Mouse (Mus musculus): ENCODE data around the gene Trabd2b.

The Trabd2b gene

GRCm38 (mm10) chr4:114406355-114407101 lies at the start of gene Trabd2b:
Gene Trabd2b, plus strand, starts transcription at chr4:114406724.
- CTCF ChIA-PET = no interaction called here

GRCm38 (mm10) chr4:114357420-114357819 lies 49.1 kb upstream of the Trabd2b start:
- CTCF ChIA-PET = no interaction called here

GRCm38 (mm10) chr4:114358874-114359273 lies 47.6 kb upstream of the Trabd2b start:
- CTCF ChIA-PET = no interaction called here

GRCm38 (mm10) chr4:114359818-114360217 lies 46.7 kb upstream of the Trabd2b start:
- CTCF ChIA-PET = no interaction called here

- CTCF ChIA-PET = no interaction called here
Measured at GRCm38 (mm10) chr4:114361336-114361735, 45.2 kb upstream of the Trabd2b start.

GRCm38 (mm10) chr4:114365000-114365399 lies 41.5 kb upstream of the Trabd2b start:
- CTCF ChIA-PET = no interaction called here

- CTCF ChIA-PET = no interaction called here
Measured at GRCm38 (mm10) chr4:114365595-114365994, 40.9 kb upstream of the Trabd2b start.

GRCm38 (mm10) chr4:114367005-114367404 lies 39.5 kb upstream of the Trabd2b start:
- CTCF ChIA-PET = no interaction called here

GRCm38 (mm10) chr4:114367840-114368239 lies 38.7 kb upstream of the Trabd2b start:
- CTCF ChIA-PET = no interaction called here

GRCm38 (mm10) chr4:114369591-114369990 lies 36.9 kb upstream of the Trabd2b start:
- CTCF ChIA-PET = no interaction called here

- CTCF ChIA-PET = no interaction called here
Measured at GRCm38 (mm10) chr4:114370935-114371715, 35.4 kb upstream of the Trabd2b start.

GRCm38 (mm10) chr4:114372699-114373098 lies 33.8 kb upstream of the Trabd2b start:
- CTCF ChIA-PET = no interaction called here

GRCm38 (mm10) chr4:114374330-114374729 lies 32.2 kb upstream of the Trabd2b start:
- CTCF ChIA-PET = no interaction called here

- CTCF ChIA-PET = no interaction called here
Measured at GRCm38 (mm10) chr4:114377531-114377930, 29.0 kb upstream of the Trabd2b start.

GRCm38 (mm10) chr4:114378512-114378911 lies 28.0 kb upstream of the Trabd2b start:
- CTCF ChIA-PET = no interaction called here

GRCm38 (mm10) chr4:114379416-114379956 lies 27.0 kb upstream of the Trabd2b start:
- CTCF ChIA-PET = no interaction called here

GRCm38 (mm10) chr4:114382627-114383026 lies 23.9 kb upstream of the Trabd2b start:
- CTCF ChIA-PET = no interaction called here

GRCm38 (mm10) chr4:114385236-114385635 lies 21.3 kb upstream of the Trabd2b start:
- CTCF ChIA-PET = no interaction called here

- CTCF ChIA-PET = no interaction called here
Measured at GRCm38 (mm10) chr4:114386395-114386811, 20.1 kb upstream of the Trabd2b start.

- CTCF ChIA-PET = no interaction called here
Measured at GRCm38 (mm10) chr4:114387527-114388135, 18.9 kb upstream of the Trabd2b start.

GRCm38 (mm10) chr4:114388306-114388705 lies 18.2 kb upstream of the Trabd2b start:
- CTCF ChIA-PET = no interaction called here

- CTCF ChIA-PET = no interaction called here
Measured at GRCm38 (mm10) chr4:114389653-114390052, 16.9 kb upstream of the Trabd2b start.

- CTCF ChIA-PET = no interaction called here
Measured at GRCm38 (mm10) chr4:114397625-114398024, 8.9 kb upstream of the Trabd2b start.

Measured in spleen, embryonic (tissue).